Mouse (Mus musculus): ENCODE measurements around the gene Mak. TPM values are rescaled to one million over a fixed set of nuclear protein-coding genes. Genes with fewer than 3 reads are reported as not detected.

Gene Mak
- polyA plus RNA-seq, 1 experiment from 2014 or later, result 0.37 TPM

- DNase-seq (ENCODE audit: low spot score) (peak; percentile 18), ATAC-seq (replicated peaks; ENCODE audit: low FRiP score, low read depth) (no peak)
- Histone ChIP-seq H3K27me3 (ENCODE audit: insufficient read depth, low read length) (no peaks in the 10 kb centered on the region), H3K36me3 (ENCODE audit: insufficient read depth, low read length) (no peaks in the 10 kb centered on the region), H3K4me2 (ENCODE audit: low read length) (no peak overlapping the region), H3K9ac (ENCODE audit: low read depth, low read length) (no peak overlapping the region), H3K4me3 (replicated peaks; ENCODE audit: low read depth, low read length) (no peak overlapping the region), H3K27ac (peak overlapping the region; percentile 34; the same call in 1 of the 2 replicates), H3K4me1 (replicated peaks; ENCODE audit: insufficient read depth, low read length) (no peaks in the 10 kb centered on the region), H3K9me3 (replicated peaks; ENCODE audit: low read length) (no peaks in the 10 kb centered on the region)
- TF ChIP-seq CTCF (IDR thresholded peaks at IDR 0.05; ENCODE audit: low read depth), result no peak
- WGBS, result 64% methylated on average over 4 of the region's 4 CpGs
These were observed 100.9 kb downstream of the Mak start for GRCm38 (mm10) chr13:40978652-40979051.

- no peaks in the 10 kb centered on the region for H3K4me1 ChIP-seq (replicated peaks; ENCODE audit: insufficient read depth, low read length)
- H3K4me3 ChIP-seq (replicated peaks; ENCODE audit: low read depth, low read length), result no peak overlapping the region
- DNase-seq (ENCODE audit: low spot score), result peak; percentile 73
- H3K4me2 ChIP-seq (ENCODE audit: low read length), result no peak overlapping the region
- H3K27ac ChIP-seq, result no peak overlapping the region
- H3K9ac ChIP-seq (ENCODE audit: low read depth, low read length), result no peak overlapping the region
- no peaks in the 10 kb centered on the region for H3K27me3 ChIP-seq (ENCODE audit: insufficient read depth, low read length)
- H3K36me3 ChIP-seq (ENCODE audit: insufficient read depth, low read length), result no peaks in the 10 kb centered on the region
- ATAC-seq (replicated peaks; ENCODE audit: low FRiP score, low read depth), result 0 out of 2 replicates have a peak, but pooled peaks have one; percentile 49
- WGBS, result 25% methylated on average over 7 of the region's 7 CpGs
- H3K9me3 ChIP-seq (replicated peaks; ENCODE audit: low read length), result no peaks in the 10 kb centered on the region
- peak; percentile 81 for TF ChIP-seq CTCF (IDR thresholded peaks at IDR 0.05; ENCODE audit: low read depth)
These were observed 101.9 kb downstream of the Mak start for GRCm38 (mm10) chr13:40977609-40978008.

Other genes with a start within 250 kb of the Mak start
- 7.1 and 7.3 TPM in 2 replicates for gene Gcnt2, start 220.0 kb downstream of the Mak start, polyA plus RNA-seq (2015; fragmentation: Nextera tagmentation; extraction: Ambion mirVana)
- gene Pak1ip1, start 78.7 kb downstream of the Mak start, polyA plus RNA-seq (2015; fragmentation: Nextera tagmentation; extraction: Ambion mirVana), result 67.6 and 73.7 TPM in 2 replicates
- 257 and 258 TPM in 2 replicates for gene Tmem14c, start 63.4 kb downstream of the Mak start, polyA plus RNA-seq (2015; fragmentation: Nextera tagmentation; extraction: Ambion mirVana)
- gene Gcm2, start 31.3 kb upstream of the Mak start, polyA plus RNA-seq (2015; fragmentation: Nextera tagmentation; extraction: Ambion mirVana), result not detected in 2 replicates
- not detected in 2 replicates for gene Sycp2l, start 34.6 kb upstream of the Mak start, polyA plus RNA-seq (2015; fragmentation: Nextera tagmentation; extraction: Ambion mirVana)
- 19.4 and 23.6 TPM in 2 replicates for gene Elovl2, start 140.7 kb upstream of the Mak start, polyA plus RNA-seq (2015; fragmentation: Nextera tagmentation; extraction: Ambion mirVana)
- 9.4 and 10.3 TPM in 2 replicates for gene Smim13, start 170.1 kb upstream of the Mak start, polyA plus RNA-seq (2015; fragmentation: Nextera tagmentation; extraction: Ambion mirVana)
- not detected in 2 replicates for gene Gm17364, start 194.3 kb upstream of the Mak start, polyA plus RNA-seq (2015; fragmentation: Nextera tagmentation; extraction: Ambion mirVana)